Mouse (Mus musculus) embryonic fibroblast, embryonic 13.5 days (primary cell): ENCODE data around the gene Ncbp2. TPM values are rescaled to one million over a fixed set of nuclear protein-coding genes. Genes with fewer than 3 reads are reported as not detected.

Experiments
- H3K27ac ChIP-seq: 2 replicates; pipeline ENCODE4 v1.5.1; 2012; ENCODE audit warnings: low read length, control low read depth, inconsistent platforms; ENCODE audit not compliant: insufficient read depth
- H3K4me1 ChIP-seq: 2 replicates; pipeline ENCODE4 v1.6.1; 2011; ENCODE audit warnings: low read length; ENCODE audit not compliant: control insufficient read depth, insufficient read depth
- H3K4me3 ChIP-seq: 2 replicates; pipeline ENCODE4 v1.5.1; 2011; ENCODE audit warnings: mild to moderate bottlenecking, control low read depth, low read length; ENCODE audit not compliant: insufficient read depth
- CTCF ChIP-seq: IDR thresholded peaks from 2 replicates; pipeline ENCODE4 v1.5.1; 2011; ENCODE audit warnings: mild to moderate bottlenecking, control low read depth, low read length, moderate library complexity, borderline replicate concordance; ENCODE audit not compliant: insufficient read depth
- POLR2A ChIP-seq: IDR thresholded peaks from 2 replicates; pipeline ENCODE4 v1.6.1; 2011; ENCODE audit warnings: low read depth, mild to moderate bottlenecking, control low read depth, low read length, moderate library complexity
- polyA plus RNA-seq: library from polyadenylated mRNA; stranded (reverse); fragments of >200 nt; gene quantifications from 2 replicates; pipeline ENCODE4 v1.2.4, GENCODE M21; 2011; ENCODE audit warnings: low read depth; ENCODE audit not compliant: missing spikeins, insufficient read length

Gene Ncbp2
- polyA plus RNA-seq, 1 experiment: 73.8 TPM

DNA sequence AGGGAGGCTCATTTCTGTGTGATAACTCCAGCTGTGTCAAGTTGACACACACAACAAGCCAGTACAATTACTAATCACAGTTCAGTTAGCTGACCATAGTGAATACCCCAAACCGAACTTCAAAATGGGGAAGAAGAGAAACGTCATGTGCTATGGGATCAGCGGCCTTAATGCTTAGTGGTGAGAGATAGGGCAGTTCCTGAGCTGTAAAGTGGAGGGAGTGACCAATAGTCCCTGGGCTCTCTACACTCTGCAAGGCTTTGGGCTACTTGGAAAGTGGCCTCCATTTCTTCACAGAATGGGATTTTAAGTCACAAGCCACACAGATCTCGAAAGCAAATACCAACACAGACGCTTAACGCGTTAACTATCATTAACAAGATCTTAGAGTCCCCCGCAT is 980 bp upstream of the Ncbp2 start:
- TF ChIP-seq CTCF (no peak), POLR2A (no peak)
- Histone ChIP-seq H3K4me1 (0 out of 2 replicates have a peak, but pooled peaks cover 3% of the 10 kb centered on the region), H3K27ac (no peak overlapping the region), H3K4me3 (peak overlapping the region; percentile 75)

- TF ChIP-seq CTCF (no peak), POLR2A (no peak)
- Histone ChIP-seq H3K27ac (peak overlapping the region; percentile 19; the same call in 1 of the 2 replicates), H3K4me1 (0 out of 2 replicates have a peak, but pooled peaks cover 3% of the 10 kb centered on the region), H3K4me3 (peak overlapping the region; percentile 75)
Observed at GRCm38 (mm10) chr16:31947901-31948316, 404 bp upstream of the Ncbp2 start.

DNA sequence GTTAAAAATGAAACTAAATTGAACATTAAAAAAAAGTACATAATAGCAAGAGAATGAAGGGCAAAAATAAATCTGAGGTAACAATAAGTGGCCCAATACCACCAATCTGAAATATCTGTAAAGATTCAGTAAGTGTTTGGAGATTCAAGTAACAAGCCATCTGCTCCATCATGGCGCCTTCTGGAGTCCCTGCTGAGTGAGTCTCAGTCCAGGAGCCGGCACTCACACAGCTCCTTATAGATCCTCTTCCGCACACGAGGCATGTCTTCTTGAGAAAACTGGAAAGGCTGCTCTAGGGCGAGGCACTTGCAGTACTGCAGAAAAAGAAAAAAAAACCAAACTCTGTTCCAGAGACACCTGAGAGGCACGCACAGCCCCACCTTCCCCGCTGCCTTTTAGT is 14.9 kb downstream of the Ncbp2 start:
- TF ChIP-seq CTCF: no peak
- no peak for TF ChIP-seq POLR2A

DNA sequence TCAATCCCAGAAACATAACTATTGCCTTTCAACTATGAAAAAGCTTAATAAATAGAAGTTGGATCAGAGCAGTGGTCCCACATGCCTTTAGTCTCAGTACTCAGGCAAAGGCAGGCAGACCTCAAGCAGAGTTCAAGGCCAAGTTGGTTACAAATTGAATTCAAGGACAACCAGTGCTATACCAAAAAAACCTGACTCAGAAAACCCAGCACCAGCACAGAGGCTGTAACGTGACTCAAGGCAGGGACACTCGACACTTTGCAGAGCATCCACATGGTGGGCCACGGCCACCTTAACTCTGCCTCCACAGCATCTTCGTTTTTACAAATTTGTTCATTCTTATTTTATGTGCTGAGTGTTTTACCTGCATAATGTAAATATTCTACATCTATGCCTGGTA is 26.9 kb downstream of the Ncbp2 start:
- Histone ChIP-seq H3K27ac (no peak overlapping the region), H3K4me3 (no peak overlapping the region), H3K4me1 (no peaks in the 10 kb centered on the region; the same call in none of the 2 replicates)
- TF ChIP-seq CTCF (no peak), POLR2A (no peak)

More for the DNA sequence above, 14.9 kb downstream of the Ncbp2 start:
- Histone ChIP-seq H3K4me3 (no peak overlapping the region), H3K27ac (no peak overlapping the region), H3K4me1 (no peaks in the 10 kb centered on the region)

GRCm38 (mm10) chr16:31979501-31979900 is 31.2 kb downstream of the Ncbp2 start:
- TF ChIP-seq CTCF: no peak
- TF ChIP-seq POLR2A: no peak
- no peaks in the 10 kb centered on the region; the same call in none of the 2 replicates for H3K4me1 ChIP-seq
- H3K4me3 ChIP-seq: no peak overlapping the region
- H3K27ac ChIP-seq: peak overlapping the region; percentile 75

- no peak for TF ChIP-seq POLR2A
- H3K27ac ChIP-seq: no peak overlapping the region
- no peak overlapping the region for H3K4me3 ChIP-seq
- no peaks in the 10 kb centered on the region; the same call in none of the 2 replicates for H3K4me1 ChIP-seq
Observed at GRCm38 (mm10) chr16:31980946-31981345, 32.6 kb downstream of the Ncbp2 start.

DNA sequence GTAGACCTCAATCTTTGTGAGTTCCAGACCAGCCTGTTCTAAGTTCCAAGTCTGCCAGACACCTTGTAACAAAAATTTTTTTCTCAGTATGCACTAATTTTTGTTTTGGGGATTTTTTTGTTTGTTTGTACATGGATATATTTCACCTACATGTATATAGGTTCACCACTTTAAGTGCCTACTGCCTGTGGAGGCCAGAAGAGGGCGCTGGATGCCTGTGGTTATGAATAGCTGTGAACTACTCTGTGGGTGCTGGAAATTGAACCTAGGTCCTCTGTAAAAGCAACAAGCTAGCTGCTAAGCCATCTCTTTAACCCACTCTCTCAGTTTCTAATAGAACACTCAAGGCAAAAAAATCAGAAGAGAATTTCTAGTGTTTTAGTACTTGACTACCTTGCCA is 43.7 kb downstream of the Ncbp2 start:
- H3K4me1 ChIP-seq: no peaks in the 10 kb centered on the region
- H3K27ac ChIP-seq: no peak overlapping the region
- H3K4me3 ChIP-seq: no peak overlapping the region
- TF ChIP-seq POLR2A (no peak), CTCF (0 out of 2 replicates have a peak, but pooled peaks have one; percentile 7)

DNA sequence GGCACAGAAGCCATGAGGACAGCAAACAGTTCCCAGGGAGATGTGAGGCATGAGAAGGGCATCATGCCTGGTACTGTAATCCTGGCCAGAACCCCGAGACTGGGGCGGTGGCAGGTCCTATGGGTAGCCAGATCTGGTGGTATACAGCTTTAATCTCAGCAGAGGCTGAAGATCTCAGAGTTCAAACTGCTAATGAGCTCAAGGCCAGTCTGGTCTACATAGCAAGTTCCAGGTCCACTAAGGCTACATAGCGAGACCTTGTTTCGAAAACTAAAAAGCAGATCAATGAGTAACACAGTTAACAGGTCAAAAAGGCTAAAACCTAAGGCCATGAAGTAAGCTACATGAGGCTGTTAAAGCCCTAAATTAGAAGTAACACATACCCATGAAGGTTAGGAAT is 44.9 kb downstream of the Ncbp2 start:
- Histone ChIP-seq H3K4me1 (no peaks in the 10 kb centered on the region), H3K27ac (0 out of 2 replicates have a peak overlapping the region, but pooled peaks have one; percentile 67), H3K4me3 (no peak overlapping the region)
- TF ChIP-seq CTCF (no peak), POLR2A (no peak)

- 0 out of 2 replicates have a peak, but pooled peaks cover 3% of the 10 kb centered on the region for H3K4me1 ChIP-seq
- H3K4me3 ChIP-seq: no peak overlapping the region
- no peak for TF ChIP-seq CTCF
- TF ChIP-seq POLR2A: no peak
- peak overlapping the region; percentile 93 for H3K27ac ChIP-seq
Observed at GRCm38 (mm10) chr16:31993946-31994345, 45.6 kb downstream of the Ncbp2 start.

DNA sequence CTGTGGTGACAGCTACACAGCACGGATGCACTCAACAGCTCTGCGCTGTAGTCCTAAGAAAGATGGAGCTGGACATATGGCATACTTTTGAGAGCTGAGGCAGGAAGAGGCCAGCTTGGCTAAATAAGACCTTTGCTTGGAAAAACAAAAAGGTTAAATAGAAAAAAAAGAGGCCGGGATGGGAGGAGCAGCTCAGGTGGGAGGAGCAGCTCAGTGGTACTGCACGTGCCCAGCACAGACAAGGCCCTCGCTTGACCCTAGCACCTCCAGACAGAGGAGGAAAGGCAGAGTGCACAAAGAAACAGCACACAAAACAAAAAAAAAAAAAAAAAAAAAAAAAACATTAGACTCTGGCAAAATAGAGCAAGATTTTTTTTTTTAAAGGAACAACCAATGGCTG is 48.1 kb downstream of the Ncbp2 start:
- H3K27ac ChIP-seq: no peak overlapping the region
- no peak overlapping the region for H3K4me3 ChIP-seq
- no peak for TF ChIP-seq CTCF
- no peak for TF ChIP-seq POLR2A
- H3K4me1 ChIP-seq: 0 out of 2 replicates have a peak, but pooled peaks cover 3% of the 10 kb centered on the region
